8 mouse cellular contexts compared by ENCODE assay signal in the genomic region with DNA sequence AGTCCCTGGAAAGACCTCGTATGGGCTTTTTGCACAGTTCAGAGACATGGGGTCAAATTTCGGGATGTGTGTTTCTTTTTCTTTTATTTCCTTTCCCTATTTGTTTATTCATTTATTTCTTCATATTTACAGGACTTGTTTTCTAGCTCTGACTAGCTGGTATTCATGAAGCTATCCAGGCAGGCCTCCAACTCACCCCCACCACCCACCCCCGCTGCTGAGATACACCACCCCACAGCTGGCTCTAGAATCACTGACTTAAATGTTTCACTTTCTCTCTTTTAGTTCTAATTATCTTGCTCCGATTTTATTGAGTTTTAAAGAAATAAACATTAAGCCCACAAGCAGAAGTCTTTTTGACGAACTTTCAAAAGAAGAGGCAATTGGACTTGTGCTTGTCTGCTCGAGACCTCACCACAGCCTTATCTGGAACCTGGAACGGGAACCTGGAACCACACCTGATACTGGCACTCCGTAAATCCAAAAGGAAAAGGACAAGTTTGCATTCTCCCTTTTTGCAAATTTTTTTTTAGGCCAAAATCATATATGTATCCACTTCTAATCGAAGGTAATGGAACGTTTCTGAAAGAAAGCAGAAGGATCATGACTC. TPM values are rescaled to one million over a fixed set of nuclear protein-coding genes. Genes with fewer than 3 reads are reported as not detected.
DNase-seq lines count a peak whose midpoint lies in the region; ATAC-seq and TF ChIP-seq lines count a peak whose summit lies in the region.

No protein-coding gene starts in this region.

- H3K36me3 ChIP-seq in kidney, postnatal 0 days (ENCODE audit: insufficient read depth, low read length) = no peaks in the 10 kb centered on the region
- no peaks in the 10 kb centered on the region for H3K36me3 ChIP-seq in embryonic facial prominence, embryonic 14.5 days (ENCODE audit: control insufficient read depth, insufficient read depth, low read length)
- H3K36me3 ChIP-seq in limb, embryonic 10.5 days = no peaks in the 10 kb centered on the region
- H3K36me3 ChIP-seq in neural tube, embryonic 15.5 days = no peaks in the 10 kb centered on the region

- no peaks in the 10 kb centered on the region for H3K27me3 ChIP-seq in kidney, postnatal 0 days (ENCODE audit: insufficient read depth, low read length)
- H3K27me3 ChIP-seq in embryonic facial prominence, embryonic 14.5 days (replicated peaks; ENCODE audit: control insufficient read depth, insufficient read depth, low read length) = no peaks in the 10 kb centered on the region
- no peaks in the 10 kb centered on the region for H3K27me3 ChIP-seq in limb, embryonic 10.5 days (ENCODE audit: low read depth, poor library complexity, severe bottlenecking)
- no peaks in the 10 kb centered on the region for H3K27me3 ChIP-seq in neural tube, embryonic 15.5 days (replicated peaks)

- no peak for ATAC-seq in kidney, postnatal 0 days (replicated peaks; ENCODE audit: low FRiP score, low read depth)
- ATAC-seq in embryonic facial prominence, embryonic 14.5 days (ENCODE audit: low read depth) = no peak
- ATAC-seq in neural tube, embryonic 15.5 days (ENCODE audit: low FRiP score) = no peak
- no peak for ATAC-seq in megakaryocyte progenitor cell, adult 5-6 weeks (replicated peaks; ENCODE audit: poor library complexity)

- no peak for TF ChIP-seq CTCF in kidney, postnatal 0 days (IDR thresholded peaks at IDR 0.05; ENCODE audit: low read depth)

- no peak overlapping the region; the same call in 1 of the 2 replicates for H3K27ac ChIP-seq in kidney, postnatal 0 days
- peak overlapping the region; percentile 85 for H3K27ac ChIP-seq in embryonic facial prominence, embryonic 14.5 days (replicated peaks; ENCODE audit: low read depth, low read length)
- peak overlapping the region; percentile 94 for H3K27ac ChIP-seq in limb, embryonic 10.5 days
- H3K27ac ChIP-seq in neural tube, embryonic 15.5 days (replicated peaks) = peak overlapping the region; percentile 88; the same call in 1 of the 2 replicates

- H3K9ac ChIP-seq in kidney, postnatal 0 days (ENCODE audit: low read depth, low read length) = peak overlapping the region; percentile 63; the same call in 1 of the 2 replicates
- H3K9ac ChIP-seq in embryonic facial prominence, embryonic 14.5 days (ENCODE audit: low read depth, low read length) = peak overlapping the region; percentile 72
- H3K9ac ChIP-seq in neural tube, embryonic 15.5 days (replicated peaks) = peak overlapping the region; percentile 57

- no peak for DNase-seq in kidney, postnatal 0 days (ENCODE audit: low spot score)
- no peak for DNase-seq in kidney, postnatal 14 days
- no peak for DNase-seq in embryonic facial prominence, embryonic 14.5 days (ENCODE audit: low spot score)
- no peak for DNase-seq in limb, embryonic 10.5 days (ENCODE audit: low spot score)
- DNase-seq in Muller cell, postnatal 12 days (ENCODE audit: inconsistent ontology term) = no peak
- no peak for DNase-seq in retina, embryonic 14.5 days (ENCODE audit: low spot score)

- 0 out of 2 replicates have a peak, but pooled peaks cover 3% of the 10 kb centered on the region for H3K4me1 ChIP-seq in kidney, postnatal 0 days (replicated peaks; ENCODE audit: insufficient read depth, low read length)
- H3K4me1 ChIP-seq in embryonic facial prominence, embryonic 14.5 days (ENCODE audit: control insufficient read depth, insufficient read depth, low read length) = peaks cover 11% of the 10 kb centered on the region
- H3K4me1 ChIP-seq in limb, embryonic 10.5 days = peaks cover 23% of the 10 kb centered on the region
- H3K4me1 ChIP-seq in neural tube, embryonic 15.5 days = peaks cover 25% of the 10 kb centered on the region

- H3K4me2 ChIP-seq in kidney, postnatal 0 days (ENCODE audit: low read length) = peak overlapping the region; percentile 66
- H3K4me2 ChIP-seq in embryonic facial prominence, embryonic 14.5 days (ENCODE audit: low read depth, low read length) = peak overlapping the region; percentile 66
- peak overlapping the region; percentile 75 for H3K4me2 ChIP-seq in neural tube, embryonic 15.5 days

- no peaks in the 10 kb centered on the region for H3K9me3 ChIP-seq in kidney, postnatal 0 days (replicated peaks; ENCODE audit: low read length)
- H3K9me3 ChIP-seq in embryonic facial prominence, embryonic 14.5 days (ENCODE audit: control insufficient read depth, low read length) = no peaks in the 10 kb centered on the region
- no peaks in the 10 kb centered on the region for H3K9me3 ChIP-seq in limb, embryonic 10.5 days (replicated peaks)
- H3K9me3 ChIP-seq in neural tube, embryonic 15.5 days (replicated peaks) = no peaks in the 10 kb centered on the region

- WGBS in kidney, postnatal 0 days = 32% methylated on average over 10 of the region's 10 CpGs
- WGBS in embryonic facial prominence, embryonic 14.5 days = 29% methylated on average over 10 of the region's 10 CpGs
- WGBS in limb, embryonic 10.5 days = 44% methylated on average over 10 of the region's 10 CpGs
- 43% methylated on average over 10 of the region's 10 CpGs for WGBS in neural tube, embryonic 15.5 days

- peak overlapping the region; percentile 58 for H3K4me3 ChIP-seq in kidney, postnatal 0 days (replicated peaks; ENCODE audit: low read depth, low read length)
- H3K4me3 ChIP-seq in embryonic facial prominence, embryonic 14.5 days (ENCODE audit: low read depth, low read length) = peak overlapping the region; percentile 57
- H3K4me3 ChIP-seq in limb, embryonic 10.5 days = peak overlapping the region; percentile 67
- H3K4me3 ChIP-seq in neural tube, embryonic 15.5 days (replicated peaks) = peak overlapping the region; percentile 64

RNA-seq across cellular contexts. Expression of gene Abt1, which starts 6.2 kb away (rescaled TPM):
- 10.0 and 10.4 TPM in 2 replicates for polyA plus RNA-seq in kidney, postnatal 0 days (2015; fragmentation: Nextera tagmentation; extraction: Ambion mirVana)
- polyA plus RNA-seq in embryonic facial prominence, embryonic 14.5 days (2014; fragmentation: Nextera tagmentation; extraction: Ambion mirVana) = 10.3 and 11.6 TPM in 2 replicates
- 16.9 and 17.1 TPM in 2 replicates for polyA plus RNA-seq in limb, embryonic 10.5 days (2016; fragmentation: Nextera tagmentation; extraction: Ambion mirVana)
- polyA plus RNA-seq in neural tube, embryonic 15.5 days (2015; fragmentation: Nextera tagmentation; extraction: Ambion mirVana) = 9.3 and 10.3 TPM in 2 replicates
- total RNA-seq in megakaryocyte progenitor cell, adult 5-6 weeks (2015) = 7.1 and 7.4 TPM in 2 replicates
- 9.5 and 11.0 TPM in 2 replicates for total RNA-seq in megakaryocyte progenitor cell, adult 5-6 weeks (2017)

RNA-seq across cellular contexts. Expression of gene Btn1a1, which starts 35.8 kb away (rescaled TPM):
- polyA plus RNA-seq in kidney, postnatal 0 days (2015; fragmentation: Nextera tagmentation; extraction: Ambion mirVana) = 0.06 TPM in 1 of 2 replicates, not detected in the other
- 0.18 TPM in 1 of 2 replicates, not detected in the other for polyA plus RNA-seq in embryonic facial prominence, embryonic 14.5 days (2014; fragmentation: Nextera tagmentation; extraction: Ambion mirVana)
- polyA plus RNA-seq in limb, embryonic 10.5 days (2016; fragmentation: Nextera tagmentation; extraction: Ambion mirVana) = 0.08 and 0.10 TPM in 2 replicates
- polyA plus RNA-seq in neural tube, embryonic 15.5 days (2015; fragmentation: Nextera tagmentation; extraction: Ambion mirVana) = 0.15 TPM in 1 of 2 replicates, not detected in the other
- not detected in 2 replicates for total RNA-seq in megakaryocyte progenitor cell, adult 5-6 weeks (2015)
- total RNA-seq in megakaryocyte progenitor cell, adult 5-6 weeks (2017) = not detected in 2 replicates

RNA-seq across cellular contexts. Expression of gene Btn2a2, which starts 58.8 kb away (rescaled TPM):
- 0.13 and 0.28 TPM in 2 replicates for polyA plus RNA-seq in kidney, postnatal 0 days (2015; fragmentation: Nextera tagmentation; extraction: Ambion mirVana)
- 0.40 and 0.51 TPM in 2 replicates for polyA plus RNA-seq in embryonic facial prominence, embryonic 14.5 days (2014; fragmentation: Nextera tagmentation; extraction: Ambion mirVana)
- polyA plus RNA-seq in limb, embryonic 10.5 days (2016; fragmentation: Nextera tagmentation; extraction: Ambion mirVana) = 0.99 and 1.9 TPM in 2 replicates
- 0.14 and 0.22 TPM in 2 replicates for polyA plus RNA-seq in neural tube, embryonic 15.5 days (2015; fragmentation: Nextera tagmentation; extraction: Ambion mirVana)
- not detected in 2 replicates for total RNA-seq in megakaryocyte progenitor cell, adult 5-6 weeks (2015)
- 0.17 TPM in 1 of 2 replicates, not detected in the other for total RNA-seq in megakaryocyte progenitor cell, adult 5-6 weeks (2017)
